In the genomic region with DNA sequence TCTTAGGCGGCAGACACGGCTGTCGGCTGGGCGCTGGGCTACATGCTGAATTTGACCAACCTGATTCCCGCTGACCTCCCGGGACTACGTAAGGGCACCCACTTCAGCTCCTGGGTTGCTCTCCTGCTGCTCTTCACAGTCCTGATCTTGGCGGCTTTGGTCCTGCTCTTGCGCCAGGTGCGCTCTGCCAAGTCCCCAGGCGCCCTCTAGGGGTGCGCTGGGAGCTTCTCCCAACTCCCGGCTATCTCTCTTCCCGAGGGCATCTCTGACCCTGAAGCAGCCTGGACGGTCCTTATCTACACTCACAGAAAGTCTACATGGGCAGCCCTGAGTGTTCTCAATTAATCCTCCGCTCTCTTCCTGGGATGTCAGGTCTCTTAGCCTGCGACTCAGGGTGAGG, we compare ENCODE assay signal across 8 mouse cellular contexts. TPM values are rescaled to one million over a fixed set of nuclear protein-coding genes. Genes with fewer than 3 reads are reported as not detected.
DNase-seq lines count a peak whose midpoint lies in the region; ATAC-seq and TF ChIP-seq lines count a peak whose summit lies in the region.

No protein-coding gene starts in this region.

- 5% methylated on average over 17 of the region's 17 CpGs for WGBS in heart, embryonic 11.5 days (ENCODE audit: insufficient replicate concordance)
- WGBS in cerebellum, adult 2 months: 5% methylated on average over 17 of the region's 17 CpGs
- WGBS in hindbrain, embryonic 16.5 days: 2% methylated on average over 17 of the region's 17 CpGs
- 4% methylated on average over 17 of the region's 17 CpGs for WGBS in liver, embryonic 12.5 days (ENCODE audit: insufficient replicate concordance)
- WGBS in neural tube, embryonic 12.5 days: 2% methylated on average over 17 of the region's 17 CpGs

- H3K4me1 ChIP-seq in heart, embryonic 11.5 days (ENCODE audit: control insufficient read depth, insufficient read depth, low read length): peaks cover 2% of the 10 kb centered on the region; the same call in 1 of the 2 replicates
- H3K4me1 ChIP-seq in cerebellum, adult 2 months (ENCODE audit: control insufficient read depth, insufficient read depth, low read length): peaks cover 33% of the 10 kb centered on the region
- peaks cover 27% of the 10 kb centered on the region for H3K4me1 ChIP-seq in hindbrain, embryonic 16.5 days (ENCODE audit: control insufficient read depth, insufficient read depth, low read depth, low read length)
- H3K4me1 ChIP-seq in liver, embryonic 12.5 days: peaks cover 21% of the 10 kb centered on the region
- peaks cover 35% of the 10 kb centered on the region for H3K4me1 ChIP-seq in neural tube, embryonic 12.5 days

- H3K9ac ChIP-seq in heart, embryonic 11.5 days (ENCODE audit: low read depth, low read length): no peak overlapping the region
- H3K9ac ChIP-seq in hindbrain, embryonic 16.5 days (ENCODE audit: low read depth, low read length): peak overlapping the region; percentile 61
- H3K9ac ChIP-seq in liver, embryonic 12.5 days: no peak overlapping the region
- H3K9ac ChIP-seq in neural tube, embryonic 12.5 days: no peak overlapping the region

- peak; percentile 96 for DNase-seq in heart, adult 11 months
- peak; percentile 77 to 80 for DNase-seq in cerebellum, adult 2 months
- DNase-seq in gastrocnemius, adult 18-20 months (ENCODE audit: low spot score): peak; percentile 62
- DNase-seq in thymus, postnatal 25 days: peak; percentile 40

- H3K27me3 ChIP-seq in heart, embryonic 11.5 days (ENCODE audit: control insufficient read depth, insufficient read depth, low read length): peaks cover 92% of the 10 kb centered on the region
- H3K27me3 ChIP-seq in cerebellum, adult 2 months (ENCODE audit: control insufficient read depth, insufficient read depth, low read length): no peaks in the 10 kb centered on the region
- H3K27me3 ChIP-seq in hindbrain, embryonic 16.5 days (replicated peaks; ENCODE audit: control insufficient read depth, insufficient read depth, low read length): peaks cover 32% of the 10 kb centered on the region
- H3K27me3 ChIP-seq in liver, embryonic 12.5 days (replicated peaks): peaks cover 100% of the 10 kb centered on the region
- H3K27me3 ChIP-seq in neural tube, embryonic 12.5 days (replicated peaks): peaks cover 57% of the 10 kb centered on the region

- no peak overlapping the region for H3K4me3 ChIP-seq in heart, embryonic 11.5 days (ENCODE audit: low read depth, low read length)
- peak overlapping the region; percentile 45 for H3K4me3 ChIP-seq in cerebellum, adult 2 months (replicated peaks; ENCODE audit: insufficient read depth, low read depth, low read length)
- H3K4me3 ChIP-seq in hindbrain, embryonic 16.5 days (ENCODE audit: low read length): peak overlapping the region; percentile 37
- H3K4me3 ChIP-seq in liver, embryonic 12.5 days: no peak overlapping the region
- peak overlapping the region; percentile 9; the same call in 1 of the 2 replicates for H3K4me3 ChIP-seq in neural tube, embryonic 12.5 days

- H3K9me3 ChIP-seq in heart, embryonic 11.5 days (replicated peaks; ENCODE audit: control insufficient read depth, low read length): no peaks in the 10 kb centered on the region
- no peaks in the 10 kb centered on the region for H3K9me3 ChIP-seq in hindbrain, embryonic 16.5 days (ENCODE audit: control insufficient read depth, low read length)
- no peaks in the 10 kb centered on the region for H3K9me3 ChIP-seq in liver, embryonic 12.5 days (replicated peaks)
- H3K9me3 ChIP-seq in neural tube, embryonic 12.5 days: no peaks in the 10 kb centered on the region

- TF ChIP-seq CTCF in cerebellum, adult 2 months (IDR thresholded peaks at IDR 0.05; ENCODE audit: borderline replicate concordance, insufficient read depth, low read depth, low read length): peak; percentile 73; the same call in 1 of the 2 replicates

- no peak overlapping the region for H3K4me2 ChIP-seq in heart, embryonic 11.5 days
- H3K4me2 ChIP-seq in hindbrain, embryonic 16.5 days (ENCODE audit: low read length): peak overlapping the region; percentile 68
- peak overlapping the region; percentile 24; the same call in 1 of the 2 replicates for H3K4me2 ChIP-seq in liver, embryonic 12.5 days
- H3K4me2 ChIP-seq in neural tube, embryonic 12.5 days (replicated peaks): peak overlapping the region; percentile 51

- no peak overlapping the region for H3K27ac ChIP-seq in heart, embryonic 11.5 days (ENCODE audit: low read depth, low read length)
- no peak overlapping the region for H3K27ac ChIP-seq in cerebellum, adult 2 months (ENCODE audit: insufficient read depth, low read length)
- no peak overlapping the region for H3K27ac ChIP-seq in hindbrain, embryonic 16.5 days (ENCODE audit: low read depth, low read length)
- no peak overlapping the region for H3K27ac ChIP-seq in liver, embryonic 12.5 days
- H3K27ac ChIP-seq in neural tube, embryonic 12.5 days: no peak overlapping the region

- no peaks in the 10 kb centered on the region for H3K36me3 ChIP-seq in heart, embryonic 11.5 days (ENCODE audit: control insufficient read depth, insufficient read depth, low read length)
- H3K36me3 ChIP-seq in hindbrain, embryonic 16.5 days (ENCODE audit: control insufficient read depth, insufficient read depth, low read length): no peaks in the 10 kb centered on the region
- no peaks in the 10 kb centered on the region for H3K36me3 ChIP-seq in liver, embryonic 12.5 days
- no peaks in the 10 kb centered on the region for H3K36me3 ChIP-seq in neural tube, embryonic 12.5 days

- no peak for ATAC-seq in heart, embryonic 11.5 days (replicated peaks; ENCODE audit: insufficient number of reproducible peaks, low FRiP score, low TSS enrichment)
- no peak for ATAC-seq in hindbrain, embryonic 16.5 days
- peak; percentile 38; the same call in 1 of the 2 replicates for ATAC-seq in liver, embryonic 12.5 days
- ATAC-seq in neural tube, embryonic 12.5 days (ENCODE audit: low FRiP score, low read depth): no peak

- TF ChIP-seq POLR2A in cerebellum, adult 2 months (IDR thresholded peaks at IDR 0.05; ENCODE audit: borderline replicate concordance, insufficient read depth, low read length): no peak

RNA-seq across cellular contexts. Expression of a gene that starts 1.6 kb away (rescaled TPM):
- polyA plus RNA-seq in heart, embryonic 11.5 days (2014; fragmentation: Nextera tagmentation; extraction: Ambion mirVana): 16.8 and 18.9 TPM in 2 replicates
- polyA plus RNA-seq in cerebellum, adult 2 months (2012; rRNA removed): 502 and 505 TPM in 2 replicates
- total RNA-seq in gastrocnemius, adult 18-20 months (2021): 10 to 100 TPM; 15.8 to 19.0 TPM
- polyA plus RNA-seq in hindbrain, embryonic 16.5 days (2015; fragmentation: Nextera tagmentation; extraction: Ambion mirVana): 481 and 505 TPM in 2 replicates
- 5.3 and 5.6 TPM in 2 replicates for polyA plus RNA-seq in liver, embryonic 12.5 days (2016; fragmentation: Nextera tagmentation; extraction: Ambion mirVana)
- polyA plus RNA-seq in neural tube, embryonic 12.5 days (2016; fragmentation: Nextera tagmentation; extraction: Ambion mirVana): 241 and 266 TPM in 2 replicates

RNA-seq across cellular contexts. Expression of a gene that starts 5.1 kb away (rescaled TPM):
- 0.18 and 0.20 TPM in 2 replicates for polyA plus RNA-seq in heart, embryonic 11.5 days (2014; fragmentation: Nextera tagmentation; extraction: Ambion mirVana)
- polyA plus RNA-seq in cerebellum, adult 2 months (2012; rRNA removed): 12.3 and 12.5 TPM in 2 replicates
- total RNA-seq in gastrocnemius, adult 18-20 months (2021): 1 to 10 TPM; 6.2 to 8.3 TPM
- 6.7 and 7.4 TPM in 2 replicates for polyA plus RNA-seq in hindbrain, embryonic 16.5 days (2015; fragmentation: Nextera tagmentation; extraction: Ambion mirVana)
- 0.13 and 0.19 TPM in 2 replicates for polyA plus RNA-seq in liver, embryonic 12.5 days (2016; fragmentation: Nextera tagmentation; extraction: Ambion mirVana)
- 0.75 and 1.5 TPM in 2 replicates for polyA plus RNA-seq in neural tube, embryonic 12.5 days (2016; fragmentation: Nextera tagmentation; extraction: Ambion mirVana)

RNA-seq across cellular contexts. Expression of a gene that starts 22.3 kb away (rescaled TPM):
- polyA plus RNA-seq in heart, embryonic 11.5 days (2014; fragmentation: Nextera tagmentation; extraction: Ambion mirVana): not detected in 2 replicates
- polyA plus RNA-seq in cerebellum, adult 2 months (2012; rRNA removed): 0.51 and 0.71 TPM in 2 replicates
- total RNA-seq in gastrocnemius, adult 18-20 months (2021): not detected
- polyA plus RNA-seq in hindbrain, embryonic 16.5 days (2015; fragmentation: Nextera tagmentation; extraction: Ambion mirVana): 0.19 and 0.23 TPM in 2 replicates
- polyA plus RNA-seq in liver, embryonic 12.5 days (2016; fragmentation: Nextera tagmentation; extraction: Ambion mirVana): 0.31 and 0.54 TPM in 2 replicates
- 0.09 and 0.29 TPM in 2 replicates for polyA plus RNA-seq in neural tube, embryonic 12.5 days (2016; fragmentation: Nextera tagmentation; extraction: Ambion mirVana)

RNA-seq across cellular contexts. Expression of a gene that starts 27.7 kb away (rescaled TPM):
- polyA plus RNA-seq in heart, embryonic 11.5 days (2014; fragmentation: Nextera tagmentation; extraction: Ambion mirVana): 2.0 and 3.4 TPM in 2 replicates
- polyA plus RNA-seq in cerebellum, adult 2 months (2012; rRNA removed): 285 and 294 TPM in 2 replicates
- 10 to 100 TPM; 14.1 to 15.5 TPM for total RNA-seq in gastrocnemius, adult 18-20 months (2021)
- 13.5 and 15.5 TPM in 2 replicates for polyA plus RNA-seq in hindbrain, embryonic 16.5 days (2015; fragmentation: Nextera tagmentation; extraction: Ambion mirVana)
- 2.8 and 3.1 TPM in 2 replicates for polyA plus RNA-seq in liver, embryonic 12.5 days (2016; fragmentation: Nextera tagmentation; extraction: Ambion mirVana)
- 10.0 and 10.2 TPM in 2 replicates for polyA plus RNA-seq in neural tube, embryonic 12.5 days (2016; fragmentation: Nextera tagmentation; extraction: Ambion mirVana)

RNA-seq across cellular contexts. Expression of a gene that starts 28.6 kb away (rescaled TPM):
- 16.0 and 18.2 TPM in 2 replicates for polyA plus RNA-seq in heart, embryonic 11.5 days (2014; fragmentation: Nextera tagmentation; extraction: Ambion mirVana)
- 4.4 and 4.7 TPM in 2 replicates for polyA plus RNA-seq in cerebellum, adult 2 months (2012; rRNA removed)
- not detected for total RNA-seq in gastrocnemius, adult 18-20 months (2021)
- 15.7 and 17.2 TPM in 2 replicates for polyA plus RNA-seq in hindbrain, embryonic 16.5 days (2015; fragmentation: Nextera tagmentation; extraction: Ambion mirVana)
- 34.6 and 38.0 TPM in 2 replicates for polyA plus RNA-seq in liver, embryonic 12.5 days (2016; fragmentation: Nextera tagmentation; extraction: Ambion mirVana)
- polyA plus RNA-seq in neural tube, embryonic 12.5 days (2016; fragmentation: Nextera tagmentation; extraction: Ambion mirVana): 38.1 and 39.5 TPM in 2 replicates

Comparison
In these comparisons a context has a peak if more than half of its experiments do, and no peak if none do; other contexts are left out.
1. DNase-seq: peak in every context shown above with its lines; median percentile 96 in heart, adult 11 months; 78 in cerebellum, adult 2 months; 62 in gastrocnemius, adult 18-20 months; 40 in thymus, postnatal 25 days.
2. H3K4me3 ChIP-seq: peak in cerebellum, adult 2 months (single experiment), hindbrain, embryonic 16.5 days (single experiment) and neural tube, embryonic 12.5 days (single experiment); none in heart, embryonic 11.5 days (single experiment) and liver, embryonic 12.5 days (single experiment).
3. RNA of a gene that starts 1.6 kb away (polyA plus RNA-seq): 502 to 505 TPM in cerebellum, adult 2 months, 481 to 505 TPM in hindbrain, embryonic 16.5 days and 241 to 266 TPM in neural tube, embryonic 12.5 days; 16.8 to 18.9 TPM in heart, embryonic 11.5 days and 5.3 to 5.6 TPM in liver, embryonic 12.5 days; every median in the first group is over 10 times any median in the second.